Mouse (Mus musculus): ENCODE data around the gene Tgfb3.

Tgfb3 gene

GRCm38 (mm10) chr12:86078553-86079201 is at the start of gene Tgfb3:
TSS of gene Tgfb3 (minus strand) at chr12:86079041.
- DNase-seq (ENCODE audit: low spot score): no peak

GRCm38 (mm10) chr12:86128122-86128521 is 49.3 kb upstream of the Tgfb3 start:
- no peak for DNase-seq (ENCODE audit: low spot score)

- DNase-seq (ENCODE audit: low spot score): no peak
Measured at GRCm38 (mm10) chr12:86124016-86124415, 45.2 kb upstream of the Tgfb3 start.

- no peak for DNase-seq (ENCODE audit: low spot score)
Measured at GRCm38 (mm10) chr12:86116295-86116835, 37.5 kb upstream of the Tgfb3 start.

- no peak for DNase-seq (ENCODE audit: low spot score)
Measured at GRCm38 (mm10) chr12:86110637-86111036, 31.8 kb upstream of the Tgfb3 start.

GRCm38 (mm10) chr12:86109531-86109930 is 30.7 kb upstream of the Tgfb3 start:
- no peak for DNase-seq (ENCODE audit: low spot score)

- no peak for DNase-seq (ENCODE audit: low spot score)
Measured at GRCm38 (mm10) chr12:86107645-86108044, 28.8 kb upstream of the Tgfb3 start.

GRCm38 (mm10) chr12:86106086-86106485 is 27.2 kb upstream of the Tgfb3 start:
- no peak for DNase-seq (ENCODE audit: low spot score)

- no peak for DNase-seq (ENCODE audit: low spot score)
Measured at GRCm38 (mm10) chr12:86105546-86105945, 26.7 kb upstream of the Tgfb3 start.

- DNase-seq (ENCODE audit: low spot score): no peak
Measured at GRCm38 (mm10) chr12:86104297-86104696, 25.5 kb upstream of the Tgfb3 start.

GRCm38 (mm10) chr12:86103852-86104251 is 25.0 kb upstream of the Tgfb3 start:
- no peak for DNase-seq (ENCODE audit: low spot score)

GRCm38 (mm10) chr12:86103391-86103790 is 24.6 kb upstream of the Tgfb3 start:
- peak; percentile 57 for DNase-seq (ENCODE audit: low spot score)

- DNase-seq (ENCODE audit: low spot score): no peak
Measured at GRCm38 (mm10) chr12:86102686-86103085, 23.8 kb upstream of the Tgfb3 start.

- no peak for DNase-seq (ENCODE audit: low spot score)
Measured at GRCm38 (mm10) chr12:86100711-86101110, 21.9 kb upstream of the Tgfb3 start.

- DNase-seq (ENCODE audit: low spot score): no peak
Measured at GRCm38 (mm10) chr12:86097781-86098180, 18.9 kb upstream of the Tgfb3 start.

GRCm38 (mm10) chr12:86095806-86096205 is 17.0 kb upstream of the Tgfb3 start:
- DNase-seq (ENCODE audit: low spot score): no peak

- DNase-seq (ENCODE audit: low spot score): no peak
Measured at GRCm38 (mm10) chr12:86094075-86094474, 15.2 kb upstream of the Tgfb3 start.

- no peak for DNase-seq (ENCODE audit: low spot score)
Measured at GRCm38 (mm10) chr12:86091601-86092132, 12.8 kb upstream of the Tgfb3 start.

- DNase-seq (ENCODE audit: low spot score): no peak
Measured at GRCm38 (mm10) chr12:86090764-86091163, 11.9 kb upstream of the Tgfb3 start.

- no peak for DNase-seq (ENCODE audit: low spot score)
Measured at GRCm38 (mm10) chr12:86088042-86088441, 9.2 kb upstream of the Tgfb3 start.

GRCm38 (mm10) chr12:86086550-86086949 is 7.7 kb upstream of the Tgfb3 start:
- no peak for DNase-seq (ENCODE audit: low spot score)

GRCm38 (mm10) chr12:86085873-86086272 is 7.0 kb upstream of the Tgfb3 start:
- no peak for DNase-seq (ENCODE audit: low spot score)

- DNase-seq (ENCODE audit: low spot score): peak; percentile 81
Measured at GRCm38 (mm10) chr12:86082481-86083012, 3.7 kb upstream of the Tgfb3 start, which contains the start of gene Ift43. TSS of gene Ift43 (plus strand) at chr12:86082541.
